Mouse (Mus musculus): ENCODE data around the gene Gm21319.
"Not testable (repeated sequence)": the region's sequence is repeated elsewhere in the genome, so short reads cannot be mapped to it uniquely, and the experiment has no call there.

Gene Gm21319

GRCm38 (mm10) chr12:87775655-87776054 lies at the start of gene Gm21319:
Gene Gm21319, minus strand, starts transcription at chr12:87775755.
- not testable (repeated sequence) for DNase-seq (ENCODE audit: low read depth)

- DNase-seq (ENCODE audit: low read depth) = not testable (repeated sequence)
Observed at GRCm38 (mm10) chr12:87816277-87816676, 40.7 kb upstream of the Gm21319 start, which contains the start of gene BB287469. Gene BB287469, plus strand, starts transcription at chr12:87816577.

DNA sequence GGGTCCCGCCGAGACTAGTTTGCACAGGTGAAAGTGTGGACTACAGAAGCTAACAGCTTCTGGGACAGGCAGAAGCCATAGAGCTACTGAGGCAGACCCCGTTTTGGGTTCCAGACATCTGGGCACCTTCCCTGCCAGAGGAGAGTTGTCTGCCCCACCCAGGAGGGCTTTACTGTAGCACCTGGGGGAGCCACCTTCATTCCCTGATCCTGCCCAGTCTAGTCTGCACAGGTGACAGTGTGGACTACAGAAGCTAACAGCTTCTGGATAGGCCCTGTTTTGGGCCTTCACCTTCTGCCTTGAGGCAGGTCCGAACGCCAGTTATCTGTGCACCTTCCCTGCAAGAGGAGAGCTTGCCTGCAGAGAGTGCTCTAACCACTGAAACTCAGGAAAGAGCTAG lies 22.4 kb upstream of the Gm21319 start:
- DNase-seq (ENCODE audit: low read depth) = not testable (repeated sequence)

- not testable (repeated sequence) for DNase-seq (ENCODE audit: low read depth)
Observed at GRCm38 (mm10) chr12:87795212-87795611, 19.7 kb upstream of the Gm21319 start, which contains the start of gene Gm21936. Gene Gm21936, plus strand, starts transcription at chr12:87795512.
